9 mouse cellular contexts compared by ENCODE assay signal in the genomic region with DNA sequence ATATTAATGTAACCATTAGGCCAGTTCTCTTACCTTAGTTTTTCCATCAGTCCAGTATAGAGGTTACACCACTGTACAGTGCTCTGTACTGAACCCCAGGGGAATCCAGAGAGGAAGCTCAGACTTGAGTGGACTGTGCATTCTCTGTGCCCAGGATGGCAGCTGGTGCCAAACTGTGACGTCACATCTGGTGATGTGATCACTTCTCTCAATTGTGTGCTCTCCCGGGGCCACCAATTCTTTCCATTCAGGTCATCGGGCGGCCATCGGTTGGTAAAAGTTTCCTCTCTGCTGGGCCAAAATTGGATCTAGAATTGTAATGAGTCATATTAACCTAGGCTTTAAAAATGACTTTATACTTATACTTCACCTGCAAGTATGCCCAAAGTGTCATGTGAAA. TPM values are rescaled to one million over a fixed set of nuclear protein-coding genes. Genes with fewer than 3 reads are reported as not detected.
DNase-seq lines count a peak whose midpoint lies in the region; ATAC-seq lines count a peak whose summit lies in the region.
"Had no signal": no experiment of that assay in that cellular context is flagged by ENCODE, and none has a peak within 500 bp of the region (broad histone marks: within the 10 kb centered on the region; RNA-seq: fewer than 3 reads in every experiment).

No protein-coding gene starts in this region.

- ATAC-seq in frontal cortex, adult (ENCODE audit: low TSS enrichment), result no peak
- ATAC-seq: hindbrain, postnatal 0 days had no signal

- DNase-seq in adrenal gland, postnatal 10 days, result peak; percentile 43
- no peak for DNase-seq in adrenal gland, postnatal 4 days (ENCODE audit: low spot score in 2 of 2)
- DNase-seq in kidney, postnatal 10 days, result peak; percentile 36
- DNase-seq in kidney, adult 8-10 months, result no peak
- DNase-seq in adipocyte (ENCODE audit: low spot score), result peak; percentile 32
- peak; percentile 55 for DNase-seq in lung, postnatal 14 days
- DNase-seq in spleen, adult 18-20 months, result no peak

RNA-seq across cellular contexts. Expression of gene Ccdc91, which starts 19.9 kb away (rescaled TPM):
- 10 to 100 TPM; 29.2 to 33.3 TPM for total RNA-seq in adrenal gland, postnatal 10 days (2021)
- 10 to 100 TPM; 29.9 to 34.1 TPM for total RNA-seq in adrenal gland, postnatal 4 days (2021)

Comparison
In these comparisons a context has a peak if more than half of its experiments do, and no peak if none do; other contexts are left out.
1. DNase-seq: peak in adrenal gland, postnatal 10 days (single experiment), kidney, postnatal 10 days (single experiment), adipocyte (single experiment) and lung, postnatal 14 days (single experiment); none in adrenal gland, postnatal 4 days (0 of 2), kidney, adult 8-10 months (0 of 2) and spleen, adult 18-20 months (0 of 2).